Mouse (Mus musculus) forebrain, embryonic 13.5 days (tissue): Measurements from ENCODE around the gene Hsf2bp. TPM values are rescaled to one million over a fixed set of nuclear protein-coding genes. Genes with fewer than 3 reads are reported as not detected.

Experiments
- ATAC-seq: fragments of 200-750 bp; cut with Nextera tagmentation; 2 replicates; pipeline ENCODE4 v1.8.0; 2017
- H3K27ac ChIP-seq: fragments of 300-500 bp; sonication (generic); 2 replicates; pipeline ENCODE4 v1.5.1; 2015; ENCODE audit warnings: inconsistent platforms, mild to moderate bottlenecking, moderate library complexity
- H3K27me3 ChIP-seq: fragments of 300-500 bp; sonication (generic); 2 replicates; pipeline ENCODE4 v1.6.1; 2015; ENCODE audit warnings: mild to moderate bottlenecking, inconsistent platforms
- H3K36me3 ChIP-seq: fragments of 300-500 bp; sonication (generic); 2 replicates; pipeline ENCODE4 v1.6.1; 2015; ENCODE audit warnings: mild to moderate bottlenecking, inconsistent platforms; ENCODE audit not compliant: poor library complexity, severe bottlenecking
- H3K4me1 ChIP-seq: fragments of 300-500 bp; sonication (generic); 2 replicates; pipeline ENCODE4 v1.6.1; 2015; ENCODE audit warnings: inconsistent platforms
- H3K4me2 ChIP-seq: fragments of 300-500 bp; sonication (generic); 2 replicates; pipeline ENCODE4 v1.6.1; 2015; ENCODE audit warnings: inconsistent platforms, mild to moderate bottlenecking, moderate library complexity
- H3K4me3 ChIP-seq: fragments of 300-500 bp; sonication (generic); 2 replicates; pipeline ENCODE4 v1.5.1; 2015; ENCODE audit warnings: mild to moderate bottlenecking, inconsistent platforms
- H3K9ac ChIP-seq: fragments of 300-500 bp; sonication (generic); 2 replicates; pipeline ENCODE4 v1.6.1; 2015; ENCODE audit warnings: mild to moderate bottlenecking, inconsistent platforms
- H3K9me3 ChIP-seq: fragments of 300-500 bp; sonication (generic); replicated peaks from 2 replicates; pipeline ENCODE4 v1.6.1; 2016; ENCODE audit warnings: inconsistent platforms
- WGBS: fragments of 180-500 bp; shearing (Covaris S2); methylation state at CpG from one replicate; pipeline ENCODE4 v1.1.7; 2015; 5-methylcytosine and 5-hydroxymethylcytosine counted together
- polyA plus RNA-seq: library from polyadenylated mRNA; unstranded; fragments of >200 nt; fragmentation: Nextera tagmentation; extraction: Ambion mirVana; gene quantifications from 2 replicates; pipeline ENCODE4 v1.2.1, GENCODE M21; 2015

The Hsf2bp gene
- polyA plus RNA-seq, 1 experiment from 2014 or later: 0.43 TPM

DNA sequence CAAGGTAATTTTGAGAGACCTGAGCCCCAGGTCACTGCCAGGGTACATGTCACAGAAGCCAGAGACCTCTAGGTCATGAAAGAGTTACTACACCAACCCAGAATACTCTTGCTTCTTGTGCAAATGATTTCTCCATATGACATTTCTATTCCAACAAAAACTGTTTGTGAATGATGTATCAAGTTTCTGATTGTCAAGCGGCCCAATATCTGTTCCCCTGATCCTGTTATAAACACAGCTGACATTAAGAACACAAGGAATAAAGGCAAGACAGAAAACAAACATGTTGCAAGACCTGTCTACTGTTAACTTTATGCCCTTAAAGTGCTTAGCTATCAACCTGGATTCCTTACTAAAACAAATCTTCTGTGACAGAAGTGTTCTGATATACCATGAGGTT lies 37.8 kb downstream of the Hsf2bp start:
- Histone ChIP-seq H3K27ac (no peak overlapping the region), H3K4me2 (no peak overlapping the region), H3K4me1 (no peaks in the 10 kb centered on the region), H3K36me3 (no peaks in the 10 kb centered on the region), H3K9ac (no peak overlapping the region), H3K4me3 (no peak overlapping the region), H3K27me3 (no peaks in the 10 kb centered on the region), H3K9me3 (no peaks in the 10 kb centered on the region)
- WGBS: 88% methylated on average over 1 of the region's 1 CpGs
- ATAC-seq: no peak

DNA sequence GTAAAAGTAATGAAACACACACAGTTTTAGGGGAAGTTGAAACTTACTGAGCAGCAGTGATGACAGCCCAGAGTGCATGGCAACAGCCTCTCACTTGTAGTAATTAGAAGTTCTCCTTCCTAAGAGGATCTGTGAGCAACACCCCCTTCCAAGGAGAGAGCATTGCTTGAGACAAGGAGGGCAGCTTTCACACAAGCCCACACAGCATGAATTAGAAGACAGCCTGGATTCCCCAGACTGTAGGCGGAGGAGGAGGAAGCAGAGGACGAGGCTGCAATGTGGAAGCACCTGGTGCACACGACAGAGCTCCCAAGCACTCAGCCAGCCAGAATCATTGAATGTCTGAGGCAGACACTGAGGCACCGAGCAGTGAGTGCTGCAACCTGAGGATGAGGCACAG lies 39.8 kb downstream of the Hsf2bp start:
- WGBS: 70% methylated on average over 4 of the region's 4 CpGs
- Histone ChIP-seq H3K27me3 (no peaks in the 10 kb centered on the region), H3K36me3 (no peaks in the 10 kb centered on the region), H3K9ac (no peak overlapping the region), H3K4me3 (no peak overlapping the region), H3K9me3 (no peaks in the 10 kb centered on the region), H3K27ac (no peak overlapping the region), H3K4me2 (no peak overlapping the region), H3K4me1 (no peaks in the 10 kb centered on the region)
- no peak for ATAC-seq

DNA sequence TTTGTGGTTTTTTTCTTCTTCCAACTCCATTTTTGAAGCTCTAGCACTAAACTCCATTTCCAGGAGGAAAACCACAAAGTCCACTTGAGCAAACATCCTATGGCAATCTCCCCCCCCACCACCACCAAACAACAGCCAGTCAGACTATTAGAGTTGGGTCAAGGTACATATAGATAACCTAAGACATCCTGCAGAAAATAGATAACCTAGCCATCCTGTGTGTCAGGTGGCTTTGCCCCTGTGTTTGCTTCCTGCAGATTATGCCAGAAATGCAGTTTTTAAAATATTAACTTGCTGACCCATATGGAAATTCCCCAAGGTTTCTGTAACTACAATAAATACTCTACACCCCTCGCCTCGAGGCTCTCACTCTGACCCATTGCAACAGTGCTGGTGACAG lies 40.4 kb downstream of the Hsf2bp start:
- Histone ChIP-seq H3K9ac (no peak overlapping the region), H3K4me2 (no peak overlapping the region), H3K27me3 (no peaks in the 10 kb centered on the region), H3K9me3 (no peaks in the 10 kb centered on the region), H3K27ac (no peak overlapping the region), H3K4me3 (no peak overlapping the region), H3K36me3 (no peaks in the 10 kb centered on the region), H3K4me1 (no peaks in the 10 kb centered on the region)
- 85% methylated on average over 2 of the region's 2 CpGs for WGBS
- ATAC-seq: no peak

DNA sequence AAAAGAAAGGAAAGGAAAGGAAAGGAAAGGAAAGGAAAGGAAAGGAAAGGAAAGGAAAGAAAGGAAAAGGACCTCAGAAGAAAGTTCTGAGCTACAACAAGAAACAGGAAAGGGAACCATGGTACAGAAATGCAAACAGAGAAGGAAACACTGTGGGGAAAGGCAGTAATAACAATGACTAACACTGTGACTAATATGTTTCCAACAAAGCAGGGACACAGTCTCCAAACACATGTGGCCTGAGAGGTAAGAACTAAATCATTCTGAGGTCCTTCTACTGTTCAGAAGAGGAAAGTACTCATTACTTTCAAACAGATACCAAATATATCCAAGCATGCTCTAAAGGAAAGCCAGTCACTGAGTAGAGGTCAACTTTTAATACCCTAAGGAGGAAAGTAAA lies 42.0 kb downstream of the Hsf2bp start:
- H3K27ac ChIP-seq: no peak overlapping the region
- H3K9ac ChIP-seq: no peak overlapping the region
- H3K27me3 ChIP-seq: no peaks in the 10 kb centered on the region
- H3K4me1 ChIP-seq: no peaks in the 10 kb centered on the region
- H3K4me3 ChIP-seq: no peak overlapping the region
- no peak overlapping the region for H3K4me2 ChIP-seq
- ATAC-seq: no peak
- no peaks in the 10 kb centered on the region for H3K9me3 ChIP-seq
- no peaks in the 10 kb centered on the region for H3K36me3 ChIP-seq

DNA sequence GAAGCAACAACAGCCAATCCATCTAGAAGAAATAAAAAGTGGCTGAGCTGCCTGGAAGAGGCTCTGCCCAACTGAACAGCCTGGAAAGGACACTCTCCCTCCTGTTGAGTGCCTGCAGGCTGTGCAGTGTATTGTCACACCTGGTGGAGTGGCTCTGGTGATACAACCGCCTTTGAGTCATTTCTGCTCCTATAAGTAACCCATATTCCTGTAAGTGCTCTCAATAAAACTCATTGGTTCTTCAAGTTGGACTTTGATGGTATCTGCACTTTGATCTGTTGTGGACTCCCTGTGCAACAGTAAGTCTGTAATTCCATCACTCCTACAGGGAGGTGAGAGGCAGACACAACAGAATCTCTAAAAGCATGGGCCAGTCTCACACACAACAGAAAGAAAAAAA lies 42.8 kb downstream of the Hsf2bp start:
- no peaks in the 10 kb centered on the region for H3K36me3 ChIP-seq
- H3K27me3 ChIP-seq: no peaks in the 10 kb centered on the region
- ATAC-seq: no peak
- no peak overlapping the region for H3K4me2 ChIP-seq
- H3K9ac ChIP-seq: no peak overlapping the region
- H3K4me3 ChIP-seq: no peak overlapping the region
- no peaks in the 10 kb centered on the region for H3K9me3 ChIP-seq
- H3K27ac ChIP-seq: no peak overlapping the region
- H3K4me1 ChIP-seq: no peaks in the 10 kb centered on the region
- WGBS: 88% methylated on average over 1 of the region's 1 CpGs

DNA sequence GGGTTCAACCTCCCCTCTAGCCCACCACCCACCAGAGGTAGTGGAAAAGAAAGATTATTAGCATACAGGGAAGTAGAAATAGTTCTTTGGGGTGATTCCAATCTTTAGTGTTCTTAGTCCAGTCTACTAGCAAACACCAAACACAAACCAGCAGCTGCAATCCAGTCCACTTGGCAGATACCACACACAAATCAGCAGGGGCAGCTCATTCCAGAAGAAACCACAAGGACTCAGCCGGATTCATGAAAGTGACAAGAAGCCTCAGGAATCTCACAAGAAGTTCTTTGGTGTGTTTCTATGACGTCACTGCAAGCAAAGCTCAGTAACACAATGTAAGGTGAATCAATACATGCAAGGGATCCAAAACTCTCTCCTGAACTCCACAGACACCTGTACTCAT lies 44.1 kb downstream of the Hsf2bp start:
- Histone ChIP-seq H3K9me3 (no peaks in the 10 kb centered on the region), H3K27ac (no peak overlapping the region), H3K27me3 (no peaks in the 10 kb centered on the region), H3K36me3 (no peaks in the 10 kb centered on the region), H3K4me1 (no peaks in the 10 kb centered on the region), H3K4me2 (no peak overlapping the region), H3K4me3 (no peak overlapping the region), H3K9ac (no peak overlapping the region)
- no peak for ATAC-seq
- 63% methylated on average over 2 of the region's 2 CpGs for WGBS

DNA sequence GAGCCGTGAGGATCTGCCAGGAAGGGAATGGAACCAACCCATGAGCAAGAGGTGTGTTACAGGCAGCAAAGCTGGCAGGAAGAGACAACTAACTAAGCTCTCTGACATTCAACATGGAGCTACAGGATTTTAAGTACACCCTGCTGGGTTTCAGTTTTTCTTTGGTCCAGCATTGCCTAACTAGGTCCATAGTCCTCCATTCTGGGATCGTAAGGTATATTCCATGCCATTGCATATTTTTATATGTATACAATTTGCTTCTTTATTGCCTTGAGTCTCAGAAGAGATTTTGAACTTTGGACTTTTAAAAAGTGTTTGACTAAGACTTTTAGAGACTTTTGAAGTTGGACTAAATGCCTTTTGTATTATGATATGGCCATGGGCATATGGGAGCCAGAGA lies 47.1 kb downstream of the Hsf2bp start:
- Histone ChIP-seq H3K4me2 (no peak overlapping the region), H3K4me3 (no peak overlapping the region), H3K27me3 (no peaks in the 10 kb centered on the region), H3K9me3 (no peaks in the 10 kb centered on the region), H3K9ac (no peak overlapping the region), H3K36me3 (no peaks in the 10 kb centered on the region), H3K27ac (no peak overlapping the region), H3K4me1 (no peaks in the 10 kb centered on the region)
- 96% methylated on average over 2 of the region's 2 CpGs for WGBS
- ATAC-seq: no peak

DNA sequence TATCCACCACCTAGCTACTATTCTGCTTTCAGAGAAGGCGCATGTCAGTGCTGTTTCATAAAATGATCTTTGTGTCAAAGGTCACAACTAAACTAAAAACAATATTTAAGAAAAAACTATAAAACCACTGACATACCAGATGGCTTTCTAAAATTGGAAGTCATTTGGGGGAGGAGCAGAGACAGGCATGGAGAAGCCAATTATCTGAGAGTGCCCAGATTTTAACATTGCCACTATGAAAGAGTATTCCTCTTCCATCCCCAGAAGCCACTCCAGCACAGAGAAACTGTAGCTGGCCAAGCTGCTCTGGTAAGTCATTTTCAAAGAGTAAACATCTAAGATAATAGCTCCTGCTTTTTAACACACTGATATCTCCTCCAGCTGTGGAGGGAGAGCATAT lies 49.2 kb downstream of the Hsf2bp start:
- Histone ChIP-seq H3K9ac (no peak overlapping the region), H3K36me3 (no peaks in the 10 kb centered on the region), H3K4me3 (no peak overlapping the region), H3K27me3 (no peaks in the 10 kb centered on the region), H3K27ac (no peak overlapping the region), H3K4me1 (no peaks in the 10 kb centered on the region), H3K4me2 (no peak overlapping the region), H3K9me3 (no peaks in the 10 kb centered on the region)
- 91% methylated on average over 1 of the region's 1 CpGs for WGBS
- ATAC-seq: no peak

DNA sequence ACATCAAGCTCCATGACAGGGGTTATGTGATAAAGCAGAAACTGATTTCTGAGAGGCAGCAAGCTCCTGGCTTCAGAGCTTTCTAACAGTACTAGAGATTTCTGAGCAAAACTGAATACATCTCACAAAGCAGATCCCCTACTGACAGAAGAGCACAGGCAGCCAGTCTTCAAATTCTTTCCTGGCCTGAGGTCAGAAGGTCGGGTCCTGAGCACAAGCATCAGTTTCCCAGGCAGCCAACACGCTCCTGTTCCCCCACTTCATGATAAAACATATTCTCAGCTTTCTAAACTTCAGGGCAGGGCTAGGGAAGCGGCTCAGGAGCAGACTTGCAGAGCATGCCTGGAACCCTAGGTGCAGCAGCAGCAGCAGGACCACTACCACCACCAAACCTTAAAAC lies 52.7 kb downstream of the Hsf2bp start:
- Histone ChIP-seq H3K4me2 (no peak overlapping the region), H3K27ac (no peak overlapping the region), H3K4me1 (no peaks in the 10 kb centered on the region), H3K36me3 (no peaks in the 10 kb centered on the region), H3K9me3 (no peaks in the 10 kb centered on the region), H3K9ac (no peak overlapping the region), H3K27me3 (no peaks in the 10 kb centered on the region), H3K4me3 (no peak overlapping the region)
- 61% methylated on average over 3 of the region's 3 CpGs for WGBS
- ATAC-seq: no peak

DNA sequence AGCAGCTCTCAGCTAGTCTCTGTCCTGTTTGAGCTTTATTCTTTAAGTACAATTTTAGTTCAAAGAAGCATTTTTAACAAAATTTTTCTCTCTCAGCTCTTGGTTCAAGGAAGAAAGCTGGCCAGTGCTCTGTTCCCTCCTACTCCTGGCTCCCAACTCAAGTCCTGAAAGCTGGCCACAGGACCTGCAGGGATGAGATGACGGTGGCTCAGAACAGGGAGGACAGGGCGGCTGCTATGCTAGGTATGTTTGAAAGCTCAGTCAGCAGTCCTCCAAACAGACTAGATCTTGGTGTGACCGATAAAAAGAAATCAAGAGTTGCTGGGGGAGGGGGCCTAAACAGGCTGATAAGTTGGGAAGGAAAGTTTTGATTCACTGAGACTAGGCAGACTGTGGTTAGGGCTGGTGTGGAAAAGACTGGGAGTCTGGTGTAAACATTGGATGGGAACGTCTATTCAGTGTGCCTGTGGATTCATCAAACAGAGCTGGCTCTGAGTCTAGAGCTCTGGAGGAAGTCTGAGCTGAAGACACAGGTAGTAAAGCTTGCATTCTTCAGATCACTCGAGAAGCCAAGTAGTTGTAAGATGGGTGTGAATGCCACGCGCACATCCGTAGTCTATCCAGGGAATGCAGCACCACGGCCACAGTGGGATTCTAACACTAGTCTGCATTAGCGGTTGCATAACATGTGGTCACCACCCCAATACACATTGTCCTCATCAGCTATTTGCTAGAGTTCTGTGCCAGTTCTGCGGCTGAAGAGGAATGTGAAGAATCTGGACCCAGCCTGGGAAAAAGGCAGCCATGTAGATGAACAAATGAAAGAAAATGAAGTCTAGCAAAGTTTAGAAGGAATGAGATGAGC lies 53.6 kb downstream of the Hsf2bp start:
- Histone ChIP-seq H3K4me1 (no peaks in the 10 kb centered on the region), H3K4me2 (no peak overlapping the region), H3K9ac (no peak overlapping the region), H3K27me3 (no peaks in the 10 kb centered on the region), H3K9me3 (no peaks in the 10 kb centered on the region), H3K27ac (no peak overlapping the region), H3K4me3 (no peak overlapping the region), H3K36me3 (no peaks in the 10 kb centered on the region)
- no peak for ATAC-seq
- WGBS: 86% methylated on average over 11 of the region's 11 CpGs

DNA sequence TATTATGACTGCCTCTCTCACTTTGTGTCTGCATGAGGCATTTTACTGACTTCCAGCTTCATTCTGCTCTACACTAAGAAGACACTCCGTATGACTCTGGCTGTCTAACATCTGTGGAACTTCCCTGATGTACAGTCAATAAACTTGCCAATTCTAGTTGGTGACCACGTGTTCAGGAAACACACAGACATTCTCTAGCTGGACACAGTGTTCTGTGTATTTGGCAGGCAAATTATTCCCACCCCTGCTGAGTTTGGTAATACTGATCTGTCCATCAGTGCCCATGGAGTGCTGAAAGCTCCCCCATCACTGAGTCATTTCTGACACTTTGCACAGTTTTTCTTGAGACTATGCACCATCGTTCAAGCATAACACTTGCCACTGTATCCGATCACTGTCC lies 56.3 kb downstream of the Hsf2bp start:
- Histone ChIP-seq H3K27ac (no peak overlapping the region), H3K4me2 (no peak overlapping the region), H3K36me3 (no peaks in the 10 kb centered on the region), H3K27me3 (no peaks in the 10 kb centered on the region), H3K9ac (no peak overlapping the region), H3K4me3 (no peak overlapping the region), H3K4me1 (no peaks in the 10 kb centered on the region), H3K9me3 (no peaks in the 10 kb centered on the region)
- no peak for ATAC-seq
- WGBS: 77% methylated on average over 4 of the region's 4 CpGs

DNA sequence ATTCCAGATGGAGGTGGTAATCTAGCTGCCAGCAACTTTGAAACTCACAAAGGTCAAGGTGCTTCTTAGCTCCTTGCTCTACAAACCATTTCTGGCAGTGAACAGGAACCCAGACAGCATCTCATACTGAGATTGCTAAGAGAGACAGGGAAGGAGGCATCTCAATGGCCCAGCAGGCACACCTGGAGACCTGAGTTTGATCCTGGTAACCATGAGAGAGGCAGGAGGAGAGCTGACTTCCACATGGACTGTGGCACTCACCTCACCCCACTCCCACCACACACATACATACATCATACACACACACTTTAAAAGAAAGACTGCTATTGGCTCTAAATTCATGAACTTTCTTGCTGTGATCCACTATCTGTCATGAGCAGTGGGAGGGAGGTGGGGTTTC lies 59.0 kb downstream of the Hsf2bp start:
- Histone ChIP-seq H3K4me2 (no peak overlapping the region), H3K27ac (no peak overlapping the region), H3K4me3 (no peak overlapping the region), H3K9ac (no peak overlapping the region), H3K4me1 (no peaks in the 10 kb centered on the region), H3K9me3 (no peaks in the 10 kb centered on the region), H3K36me3 (no peaks in the 10 kb centered on the region), H3K27me3 (no peaks in the 10 kb centered on the region)
- no peak for ATAC-seq

DNA sequence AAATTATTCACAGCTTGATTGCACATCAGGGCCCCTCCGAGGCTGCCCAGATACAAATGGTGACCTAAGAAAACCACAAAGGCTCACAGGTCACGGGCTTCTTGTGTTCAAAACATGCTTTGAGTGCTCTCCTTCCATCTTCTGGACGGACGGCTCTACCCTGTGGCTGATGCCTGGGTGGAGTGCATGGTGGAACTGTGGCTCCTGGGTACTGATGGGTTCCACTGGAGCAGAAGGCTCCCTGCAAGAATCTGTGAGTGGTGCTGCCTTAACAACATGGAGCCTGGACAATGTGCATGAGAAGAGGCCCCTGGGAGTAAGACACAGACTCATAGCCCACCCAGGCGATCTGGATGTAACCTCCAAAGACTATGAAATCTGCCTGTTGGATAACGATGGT lies 59.6 kb downstream of the Hsf2bp start:
- H3K36me3 ChIP-seq: no peaks in the 10 kb centered on the region
- H3K27me3 ChIP-seq: no peaks in the 10 kb centered on the region
- no peak for ATAC-seq
- H3K4me1 ChIP-seq: no peaks in the 10 kb centered on the region
- H3K9ac ChIP-seq: no peak overlapping the region
- 77% methylated on average over 6 of the region's 6 CpGs for WGBS
- no peak overlapping the region for H3K4me2 ChIP-seq
- no peak overlapping the region for H3K4me3 ChIP-seq
- no peak overlapping the region for H3K27ac ChIP-seq
- no peaks in the 10 kb centered on the region for H3K9me3 ChIP-seq
